Mouse (Mus musculus) limb, embryonic 11.5 days (tissue): ENCODE results near the gene Ggta1. TPM values are rescaled to one million over a fixed set of nuclear protein-coding genes. Genes with fewer than 3 reads are reported as not detected.

Experiments
- ATAC-seq: fragments of 200-750 bp; cut with Nextera tagmentation; 2 replicates; pipeline ENCODE4 v1.8.0; 2017; ENCODE audit warnings: low read depth; ENCODE audit not compliant: insufficient number of reproducible peaks, low FRiP score, low TSS enrichment
- DNase-seq: peaks from one replicate; pipeline ENCODE4 v3.0.0-alpha.2; 2015; ENCODE audit warnings: low spot score
- H3K27ac ChIP-seq: fragments of 300-500 bp; sonication (generic); replicated peaks from 2 replicates; pipeline ENCODE4 v1.5.1; 2014; ENCODE audit warnings: low read depth, mild to moderate bottlenecking, low read length
- H3K27me3 ChIP-seq: fragments of 300-500 bp; sonication (generic); 2 replicates; pipeline ENCODE4 v1.6.1; 2014; ENCODE audit warnings: mild to moderate bottlenecking, low read length, mixed read lengths; ENCODE audit not compliant: control insufficient read depth, insufficient read depth
- H3K36me3 ChIP-seq: fragments of 300-500 bp; sonication (generic); 2 replicates; pipeline ENCODE4 v1.6.1; 2014; ENCODE audit warnings: mild to moderate bottlenecking, low read length, moderate library complexity, mixed read lengths; ENCODE audit not compliant: control insufficient read depth, insufficient read depth
- H3K4me1 ChIP-seq: fragments of 300-500 bp; sonication (generic); 2 replicates; pipeline ENCODE4 v1.6.1; 2014; ENCODE audit warnings: low read length, mixed read lengths; ENCODE audit not compliant: control insufficient read depth, insufficient read depth
- H3K4me2 ChIP-seq: fragments of 300-500 bp; sonication (generic); 2 replicates; pipeline ENCODE4 v1.6.1; 2014; ENCODE audit warnings: low read depth, mild to moderate bottlenecking, moderate library complexity; ENCODE audit not compliant: severe bottlenecking
- H3K4me3 ChIP-seq: fragments of 300-500 bp; sonication (generic); 2 replicates; pipeline ENCODE4 v1.5.1; 2014; ENCODE audit warnings: low read depth, low read length
- H3K9ac ChIP-seq: fragments of 300-500 bp; sonication (generic); 2 replicates; pipeline ENCODE4 v1.6.1; 2014; ENCODE audit warnings: mild to moderate bottlenecking, low read length
- H3K9me3 ChIP-seq: fragments of 300-500 bp; sonication (generic); 2 replicates; pipeline ENCODE4 v1.6.1; 2016; ENCODE audit warnings: low read length; ENCODE audit not compliant: control insufficient read depth
- WGBS: fragments of 180-500 bp; shearing (Covaris S2); extraction: QIAGEN DNeasy Blood & Tissue Kit; methylation state at CpG from one replicate; pipeline ENCODE4 v1.1.7; 2014; 5-methylcytosine and 5-hydroxymethylcytosine counted together
- polyA plus RNA-seq: library from polyadenylated mRNA; unstranded; fragments of >200 nt; fragmentation: Nextera tagmentation; extraction: Ambion mirVana; gene quantifications from 2 replicates; pipeline ENCODE4 v1.2.1, GENCODE M21; 2014

Gene Ggta1
- polyA plus RNA-seq, 1 experiment from 2014 or later: 6.0 TPM

- H3K4me3 ChIP-seq: no peak overlapping the region
- no peak for ATAC-seq
- H3K4me2 ChIP-seq: no peak overlapping the region
- H3K4me1 ChIP-seq: no peaks in the 10 kb centered on the region
- no peak overlapping the region for H3K9ac ChIP-seq
- no peak for DNase-seq
- no peaks in the 10 kb centered on the region for H3K36me3 ChIP-seq
- H3K9me3 ChIP-seq: no peaks in the 10 kb centered on the region
- no peaks in the 10 kb centered on the region for H3K27me3 ChIP-seq
- no peak overlapping the region for H3K27ac ChIP-seq
- 81% methylated on average over 1 of the region's 1 CpGs for WGBS
These were observed 56.4 kb downstream of the Ggta1 start for GRCm38 (mm10) chr2:35406611-35407010.

- H3K4me1 ChIP-seq: no peaks in the 10 kb centered on the region
- H3K4me3 ChIP-seq: no peak overlapping the region
- no peaks in the 10 kb centered on the region for H3K27me3 ChIP-seq
- no peak overlapping the region for H3K27ac ChIP-seq
- no peaks in the 10 kb centered on the region for H3K36me3 ChIP-seq
- H3K9ac ChIP-seq: no peak overlapping the region
- ATAC-seq: no peak
- 93% methylated on average over 16 of the region's 16 CpGs for WGBS
- no peak for DNase-seq
- H3K4me2 ChIP-seq: no peak overlapping the region
- no peaks in the 10 kb centered on the region for H3K9me3 ChIP-seq
These were observed 60.6 kb downstream of the Ggta1 start for GRCm38 (mm10) chr2:35402391-35402790.

- H3K9ac ChIP-seq: no peak overlapping the region
- no peak overlapping the region for H3K4me2 ChIP-seq
- H3K4me3 ChIP-seq: no peak overlapping the region
- H3K4me1 ChIP-seq: no peaks in the 10 kb centered on the region
- no peaks in the 10 kb centered on the region for H3K9me3 ChIP-seq
- ATAC-seq (no peak), DNase-seq (no peak)
- no peaks in the 10 kb centered on the region for H3K36me3 ChIP-seq
- no peak overlapping the region for H3K27ac ChIP-seq
- H3K27me3 ChIP-seq: no peaks in the 10 kb centered on the region
- WGBS: 80% methylated on average over 7 of the region's 7 CpGs
These were observed 62.3 kb downstream of the Ggta1 start for GRCm38 (mm10) chr2:35400739-35401138.

- Histone ChIP-seq H3K4me2 (no peak overlapping the region), H3K36me3 (no peaks in the 10 kb centered on the region), H3K27ac (no peak overlapping the region), H3K4me1 (no peaks in the 10 kb centered on the region), H3K4me3 (no peak overlapping the region), H3K9ac (no peak overlapping the region), H3K9me3 (no peaks in the 10 kb centered on the region), H3K27me3 (no peaks in the 10 kb centered on the region)
- WGBS: 81% methylated on average over 6 of the region's 6 CpGs
- DNase-seq (no peak), ATAC-seq (no peak)
These were observed 64.7 kb downstream of the Ggta1 start for GRCm38 (mm10) chr2:35398184-35398828.

- Histone ChIP-seq H3K4me3 (no peak overlapping the region), H3K27me3 (no peaks in the 10 kb centered on the region), H3K36me3 (no peaks in the 10 kb centered on the region), H3K9ac (no peak overlapping the region), H3K4me1 (no peaks in the 10 kb centered on the region), H3K27ac (no peak overlapping the region), H3K4me2 (no peak overlapping the region), H3K9me3 (no peaks in the 10 kb centered on the region)
- ATAC-seq (no peak), DNase-seq (peak; percentile 66)
- WGBS: 55% methylated on average over 11 of the region's 11 CpGs
These were observed 65.3 kb downstream of the Ggta1 start for GRCm38 (mm10) chr2:35397590-35398173.

DNA sequence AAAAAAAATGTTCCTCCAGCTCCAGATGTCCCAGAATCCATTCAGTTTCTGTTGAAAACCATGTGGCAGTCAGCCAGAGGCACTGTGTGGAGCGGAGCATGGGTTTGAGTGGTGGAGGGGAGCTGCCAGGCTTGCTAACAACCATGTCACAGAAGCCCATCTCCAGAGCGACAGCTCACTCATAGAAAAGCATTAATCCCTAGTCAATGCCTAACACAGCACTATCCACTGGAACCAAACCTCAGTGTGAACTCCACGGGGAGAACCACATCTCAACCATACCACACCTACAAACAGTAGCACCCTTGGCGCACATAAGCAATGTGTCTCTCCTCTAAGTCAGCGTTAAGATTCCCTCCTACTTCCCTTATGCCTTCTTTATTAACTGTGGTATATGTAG is 65.9 kb downstream of the Ggta1 start, which contains the start of gene 4930402F06Rik:
TSS of gene 4930402F06Rik (minus strand) at position 80 of the 400 bp plus-strand sequence.
- H3K27me3 ChIP-seq: no peaks in the 10 kb centered on the region
- H3K27ac ChIP-seq: no peak within 1 kb of the TSS
- H3K36me3 ChIP-seq: no peaks in the 10 kb centered on the region
- no peak within 1 kb of the TSS for H3K4me2 ChIP-seq
- DNase-seq (no peak), ATAC-seq (no peak)
- H3K4me3 ChIP-seq: no peak within 1 kb of the TSS
- no peaks in the 10 kb centered on the region for H3K9me3 ChIP-seq
- WGBS: 78% methylated on average over 5 of the region's 5 CpGs
- no peaks in the 10 kb centered on the region for H3K4me1 ChIP-seq
- no peak within 1 kb of the TSS for H3K9ac ChIP-seq

- no peak for DNase-seq
- Histone ChIP-seq H3K9ac (no peak overlapping the region), H3K4me2 (no peak overlapping the region), H3K27me3 (no peaks in the 10 kb centered on the region), H3K9me3 (no peaks in the 10 kb centered on the region), H3K27ac (no peak overlapping the region), H3K4me3 (no peak overlapping the region), H3K4me1 (no peaks in the 10 kb centered on the region), H3K36me3 (no peaks in the 10 kb centered on the region)
- no peak for ATAC-seq
- WGBS: 59% methylated on average over 9 of the region's 9 CpGs
These were observed 77.6 kb downstream of the Ggta1 start for GRCm38 (mm10) chr2:35385441-35385871.

DNA sequence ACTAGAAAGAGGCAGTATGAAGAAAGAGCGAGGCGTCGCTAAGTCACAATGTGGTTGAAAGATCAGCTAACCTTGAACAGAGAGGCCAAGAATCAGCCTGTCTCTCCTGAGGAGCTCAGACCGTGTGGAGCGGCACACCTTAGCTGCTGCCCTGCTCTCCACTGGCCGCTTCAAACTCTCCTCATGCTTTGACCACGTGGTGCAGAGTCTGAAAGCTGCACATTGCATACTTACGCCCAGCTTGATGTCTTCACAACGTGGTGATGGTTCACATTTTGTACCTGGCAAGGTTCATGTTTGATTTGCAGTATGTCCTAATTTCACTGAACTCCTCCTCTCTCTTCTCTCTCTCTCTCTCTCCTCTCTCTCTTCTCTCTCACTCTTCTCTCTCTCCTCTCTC is 83.7 kb downstream of the Ggta1 start:
- no peaks in the 10 kb centered on the region for H3K9me3 ChIP-seq
- H3K4me3 ChIP-seq: no peak overlapping the region
- no peak overlapping the region for H3K9ac ChIP-seq
- no peaks in the 10 kb centered on the region for H3K36me3 ChIP-seq
- H3K27me3 ChIP-seq: no peaks in the 10 kb centered on the region
- H3K4me2 ChIP-seq: no peak overlapping the region
- ATAC-seq: no peak
- DNase-seq: no peak
- no peaks in the 10 kb centered on the region for H3K4me1 ChIP-seq
- WGBS: 70% methylated on average over 9 of the region's 9 CpGs
- H3K27ac ChIP-seq: no peak overlapping the region
